Mouse (Mus musculus): ENCODE measurements around the gene Gm49711. TPM values are rescaled to one million over a fixed set of nuclear protein-coding genes. Genes with fewer than 3 reads are reported as not detected.

The Gm49711 gene
- total RNA-seq (2021) = not detected
- long read RNA-seq, partial matches to known transcripts = 0 of 10 reads
- long read RNA-seq, other reads (novel, unspliced or antisense) = 10 of 10 reads

DNA sequence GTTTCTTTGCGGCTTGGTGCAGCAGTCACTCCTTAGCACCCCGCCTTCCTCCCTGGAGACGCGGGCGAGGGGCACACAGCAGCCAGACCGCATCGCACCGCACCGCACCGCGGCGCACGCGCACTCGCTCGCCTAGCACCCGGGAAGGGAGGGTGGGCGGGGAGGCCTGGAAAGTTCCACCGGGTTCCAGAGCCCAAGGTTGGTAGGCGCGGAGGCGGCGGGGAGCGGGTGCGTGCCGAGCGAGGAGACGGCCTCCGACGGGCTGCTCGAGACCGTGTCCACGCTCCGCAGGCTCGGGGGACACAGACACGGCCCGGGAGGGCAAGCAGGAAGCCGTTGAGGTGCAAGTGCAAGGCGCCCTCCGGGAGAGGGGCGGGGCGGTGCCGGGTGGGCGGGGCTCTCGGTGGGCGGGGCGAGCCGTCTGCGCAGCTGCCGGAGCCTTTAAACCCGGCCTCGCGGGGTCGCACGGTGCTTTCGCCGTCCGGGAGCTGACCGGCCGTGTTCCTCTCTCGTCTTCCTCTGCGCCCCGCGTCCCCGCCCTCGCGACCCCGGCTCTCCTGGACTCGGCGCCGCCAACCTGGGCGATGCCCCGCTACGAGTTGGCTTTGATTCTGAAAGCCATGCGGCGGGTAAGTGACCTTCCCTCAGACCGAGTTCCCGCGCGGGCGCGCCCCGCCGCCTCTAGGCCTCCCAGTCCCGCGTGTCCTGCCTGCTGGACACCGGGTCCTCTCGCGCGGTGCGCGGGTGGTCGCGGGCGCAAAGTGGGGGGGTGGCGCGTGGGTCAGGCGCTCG, at the start of gene Gm49711, which contains the start of the genes Mrps6 and Slc5a3:
Gene Gm49711, plus strand, starts transcription at position 465 of the 792 bp plus-strand sequence.
Gene Mrps6, plus strand, starts transcription at position 419 of the 792 bp plus-strand sequence.
Gene Slc5a3, plus strand, starts transcription at position 471 of the 792 bp plus-strand sequence.
- DNase-seq (ENCODE audit: low spot score in 2 of 2) = peak; percentile 82 to 90

DNA sequence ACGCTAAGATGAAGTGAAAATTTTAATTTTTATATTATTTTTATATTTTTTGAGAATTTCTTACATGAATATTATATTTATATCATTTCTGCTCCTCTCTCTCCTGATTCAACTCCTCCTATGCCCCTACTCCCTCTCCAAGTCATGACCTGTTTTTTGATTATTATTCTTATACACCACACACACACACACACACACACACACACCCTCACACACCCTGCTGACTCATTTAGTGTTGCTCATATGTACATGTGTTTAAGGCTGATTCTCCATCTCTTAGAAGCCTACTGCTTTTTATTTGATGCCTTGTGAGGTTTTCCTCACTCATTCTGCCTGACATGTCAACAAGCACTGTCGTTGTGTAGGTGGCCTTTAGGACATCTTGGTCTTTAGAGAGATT, 48.5 kb upstream of the Gm49711 start:
- DNase-seq (ENCODE audit: low spot score in 2 of 2) = no peak

- no peak for DNase-seq (ENCODE audit: low spot score in 2 of 2)
These were observed 41.3 kb upstream of the Gm49711 start for GRCm38 (mm10) chr16:92016792-92017191.

DNA sequence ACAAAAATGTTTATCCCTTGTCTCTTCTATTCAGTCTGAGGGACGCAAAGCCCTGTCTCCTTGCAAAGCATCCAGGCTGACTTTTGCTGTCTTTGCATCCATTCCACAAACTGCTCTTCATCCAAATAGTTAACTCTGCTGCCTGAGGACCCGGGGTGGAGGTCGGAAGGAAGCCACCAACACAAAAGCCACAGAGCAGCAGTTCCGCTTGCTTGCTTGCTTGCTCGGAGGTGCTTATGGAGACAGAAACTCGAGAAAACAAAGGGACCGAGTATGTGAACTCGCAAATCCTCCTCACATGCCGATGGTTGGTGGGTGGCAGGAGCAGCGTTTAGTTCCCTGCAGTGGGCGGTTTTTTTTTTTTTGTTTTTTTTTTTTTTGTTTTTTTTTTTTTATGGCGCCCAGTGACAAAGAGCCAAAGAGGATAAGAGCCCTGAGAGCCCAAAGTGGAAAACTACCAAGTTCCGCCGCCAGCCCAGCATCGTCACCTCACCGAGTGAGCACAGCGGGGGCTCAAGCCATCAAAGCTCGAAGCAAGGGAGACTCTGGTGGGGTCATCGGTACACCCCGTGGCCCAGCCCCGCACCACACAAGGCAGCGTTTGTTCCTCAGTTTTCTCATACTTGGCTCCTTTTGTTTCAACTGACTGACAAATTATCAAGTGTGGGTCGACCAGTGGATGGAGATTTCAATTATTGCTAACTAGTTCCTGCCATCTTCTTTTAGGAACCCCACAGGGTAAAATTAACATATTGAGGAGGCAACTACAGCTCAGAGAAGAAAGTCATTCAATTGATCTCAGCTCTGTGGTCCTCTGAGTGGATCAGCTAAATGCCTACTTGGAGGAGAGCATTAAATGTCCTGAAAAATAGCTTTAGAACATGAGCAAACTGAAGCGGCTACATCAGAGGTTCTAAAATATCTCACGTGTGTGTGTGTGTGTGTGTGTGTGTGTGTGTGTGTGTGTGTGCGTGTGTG, 38.7 kb upstream of the Gm49711 start:
- DNase-seq (ENCODE audit: low spot score in 2 of 2) = peak in 1 of 2 experiments; percentile 30

GRCm38 (mm10) chr16:92021656-92022400, 36.3 kb upstream of the Gm49711 start:
- DNase-seq (ENCODE audit: low spot score in 2 of 2) = no peak

DNA sequence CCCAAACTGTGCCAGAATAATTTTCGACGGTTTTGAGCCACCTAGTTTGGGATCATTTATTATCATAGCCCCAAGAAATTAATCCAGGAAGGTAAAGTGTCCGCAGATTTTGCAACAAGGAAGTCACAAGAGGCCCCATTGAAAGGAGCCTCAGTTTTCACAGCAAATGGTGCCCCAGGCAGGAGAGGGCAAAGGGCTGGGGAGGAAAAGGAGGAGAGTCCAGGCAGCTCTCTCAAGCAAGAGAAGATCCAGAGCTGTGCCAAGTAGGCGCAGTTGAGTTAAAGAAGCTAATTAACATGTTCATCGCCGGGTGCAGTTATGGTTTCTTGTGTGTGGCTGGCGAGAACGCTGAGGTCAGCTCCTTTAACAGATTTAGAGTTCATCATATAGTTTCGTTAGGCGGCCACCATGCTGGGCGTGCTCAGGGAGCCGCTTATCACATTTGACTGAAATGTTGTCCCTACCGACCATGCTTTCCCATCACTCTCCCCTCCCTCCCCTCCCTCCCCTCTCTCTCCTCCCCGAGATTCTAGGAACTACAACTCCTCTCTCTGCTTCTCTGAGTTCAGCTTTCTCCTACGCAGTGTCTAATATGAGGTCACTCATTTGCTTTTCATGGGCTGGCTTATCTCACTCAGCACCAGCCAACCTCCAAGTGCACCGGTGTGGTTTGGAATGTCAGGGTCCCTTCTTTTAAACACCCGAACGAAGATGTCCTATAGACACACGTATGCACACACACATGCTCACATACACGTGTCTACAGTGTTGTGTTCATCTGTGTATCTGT, 35.4 kb upstream of the Gm49711 start:
- no peak for DNase-seq (ENCODE audit: low spot score in 2 of 2)

GRCm38 (mm10) chr16:92033286-92033685, 24.8 kb upstream of the Gm49711 start:
- DNase-seq (ENCODE audit: low spot score in 2 of 2) = no peak

- DNase-seq (ENCODE audit: low spot score in 2 of 2) = no peak
These were observed 23.4 kb upstream of the Gm49711 start for GRCm38 (mm10) chr16:92034676-92035075.

DNA sequence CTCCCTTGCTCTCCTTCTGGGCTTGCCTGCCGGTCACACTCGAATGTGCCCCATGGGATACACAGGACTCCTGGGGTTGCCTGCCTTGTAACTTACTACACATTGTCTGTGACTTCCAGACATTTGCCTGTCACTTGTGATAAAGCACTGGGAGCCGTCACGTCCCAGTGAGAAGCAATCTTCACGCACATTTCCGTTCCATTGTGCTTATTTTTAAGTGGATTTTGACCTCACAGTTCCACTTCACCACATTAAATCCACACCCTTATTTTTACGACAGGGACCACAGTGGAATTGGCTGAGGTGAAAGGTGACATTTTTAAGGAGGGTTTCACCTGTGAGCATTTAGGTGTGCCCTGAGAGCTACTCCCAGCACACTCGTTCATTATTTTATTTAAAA, 21.4 kb upstream of the Gm49711 start:
- no peak for DNase-seq (ENCODE audit: low spot score in 2 of 2)

- no peak for DNase-seq (ENCODE audit: low spot score in 2 of 2)
These were observed 20.1 kb upstream of the Gm49711 start for GRCm38 (mm10) chr16:92037891-92038607.

- no peak for DNase-seq (ENCODE audit: low spot score in 2 of 2)
These were observed 18.7 kb upstream of the Gm49711 start for GRCm38 (mm10) chr16:92039421-92039820.

GRCm38 (mm10) chr16:92039966-92040365, 18.1 kb upstream of the Gm49711 start:
- DNase-seq (ENCODE audit: low spot score in 2 of 2) = no peak

DNA sequence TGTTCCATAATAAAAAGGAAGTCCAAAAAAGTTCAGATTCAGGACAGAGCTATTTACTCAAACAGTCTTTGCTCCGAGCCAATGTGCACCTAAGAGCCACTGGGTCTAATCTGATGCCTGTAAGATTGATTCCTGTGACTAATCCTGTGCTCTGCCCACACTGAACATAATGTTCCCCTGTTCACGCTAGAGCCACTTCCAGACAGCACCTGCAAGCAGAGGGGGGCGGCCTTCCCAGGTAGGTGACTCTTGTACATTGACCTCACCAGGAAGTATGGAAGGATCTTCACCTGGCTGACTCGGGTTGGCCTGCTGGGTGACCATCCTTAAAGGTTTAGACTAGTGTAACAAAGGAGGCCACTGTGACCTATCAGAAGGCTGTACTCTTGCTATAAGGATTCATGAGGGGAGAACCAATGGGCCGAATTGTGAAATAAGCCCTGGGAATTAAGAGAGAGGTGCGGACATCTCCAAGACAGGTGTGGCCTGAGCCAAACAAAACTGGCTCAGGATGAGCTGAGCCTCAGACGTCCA, 6.3 kb upstream of the Gm49711 start:
- no peak for DNase-seq (ENCODE audit: low spot score in 2 of 2)

- no peak for DNase-seq (ENCODE audit: low spot score in 2 of 2)
These were observed 5.5 kb upstream of the Gm49711 start for GRCm38 (mm10) chr16:92052569-92052968.

DNA sequence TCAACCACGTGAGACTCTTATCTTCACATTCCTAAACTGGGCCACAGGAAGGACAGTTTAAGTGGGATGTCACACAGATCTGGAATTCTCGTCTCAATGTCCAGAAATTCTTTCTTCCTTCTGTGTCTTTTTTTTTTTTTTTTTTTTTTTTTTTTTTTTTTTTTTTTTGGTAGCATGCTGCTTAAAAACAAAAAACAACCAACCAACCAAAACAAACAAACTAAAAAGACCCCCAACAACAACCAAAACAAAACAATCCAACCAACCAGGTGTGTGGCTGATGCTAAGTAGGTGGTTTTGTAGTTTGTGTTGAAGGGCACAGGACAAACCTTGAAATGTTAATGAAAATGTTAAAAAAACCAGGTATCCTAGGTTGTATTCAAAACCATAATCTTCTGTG, 1.4 kb upstream of the Gm49711 start:
- DNase-seq (ENCODE audit: low spot score in 2 of 2) = no peak

DNA sequence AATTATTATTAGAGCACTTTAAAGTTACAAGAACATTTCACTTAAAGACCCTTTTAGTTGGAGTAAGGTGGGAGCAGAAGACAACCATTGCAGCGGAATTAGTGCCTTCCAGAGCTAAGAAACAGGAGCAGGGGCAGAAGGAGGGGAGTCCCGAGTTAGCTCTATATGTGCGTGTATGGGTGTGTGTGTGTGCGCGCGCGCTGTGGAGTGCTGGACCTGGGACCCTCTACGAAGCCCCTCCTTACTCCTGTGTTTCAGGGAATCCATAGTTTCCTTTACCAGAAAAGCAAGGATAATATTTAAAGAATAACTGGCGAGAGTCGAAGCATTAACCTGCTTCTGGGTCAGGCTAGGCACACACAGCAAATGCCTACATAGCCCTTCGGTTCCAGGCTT, 662 bp upstream of the Gm49711 start:
- DNase-seq (ENCODE audit: low spot score in 2 of 2) = no peak

DNA sequence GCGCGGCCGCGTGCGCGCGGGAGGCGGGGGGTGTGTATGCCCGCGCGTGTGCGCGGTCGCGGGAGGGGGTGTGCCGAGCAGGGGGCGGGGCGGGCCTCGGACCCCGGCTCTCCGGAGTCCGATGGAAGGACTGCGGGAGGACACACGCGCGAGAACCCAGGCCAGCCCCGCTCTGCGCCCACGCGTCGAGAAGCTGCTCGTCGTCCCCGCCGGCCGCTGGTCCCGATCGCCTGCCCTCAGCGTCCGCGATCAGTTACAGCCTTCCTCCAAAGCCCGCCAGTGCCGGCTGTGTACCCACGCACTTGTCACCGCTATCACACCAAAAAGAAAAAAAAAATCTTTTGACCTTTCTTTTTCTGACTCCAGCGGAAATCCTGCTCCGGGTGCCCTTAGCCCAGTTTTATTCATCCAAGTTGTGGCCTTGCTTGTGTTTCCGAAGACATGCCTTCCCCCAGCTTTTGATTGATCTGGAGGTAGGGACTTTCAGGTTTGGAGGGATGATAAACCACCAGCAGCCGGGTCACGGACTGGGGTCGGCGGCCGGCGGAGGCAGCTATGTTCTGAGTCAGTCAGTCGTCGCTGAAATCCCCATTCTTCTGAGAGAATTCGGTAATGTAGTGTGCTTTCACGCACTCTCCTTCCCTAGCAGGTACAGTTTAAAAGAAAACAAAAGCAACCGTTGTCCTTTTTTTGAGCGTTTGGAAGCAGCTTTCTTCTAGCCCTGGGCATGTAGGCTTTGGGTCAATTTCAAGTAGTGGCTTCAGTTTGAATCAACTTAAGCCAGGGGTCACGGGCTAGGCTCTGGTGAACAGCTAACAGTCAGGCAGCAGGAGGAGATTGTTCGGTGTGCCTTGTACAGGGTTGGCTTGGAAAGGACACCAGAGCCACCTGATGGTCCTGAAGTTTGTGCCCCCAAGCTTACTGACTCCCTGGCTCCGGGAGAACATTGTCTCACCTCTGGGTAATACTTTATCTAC, 816 bp downstream of the Gm49711 start:
- DNase-seq (ENCODE audit: low spot score in 2 of 2) = no peak

GRCm38 (mm10) chr16:92060213-92060612, 2.1 kb downstream of the Gm49711 start:
- no peak for DNase-seq (ENCODE audit: low spot score in 2 of 2)
